Mouse (Mus musculus) layer of hippocampus, adult 9-11 months (tissue): Measurements from ENCODE around the gene Ak8.

Experiments
- DNase-seq: peaks from one replicate; pipeline ENCODE4 v3.0.0; 2022

Gene Ak8

GRCm38 (mm10) chr2:28737112-28737511 lies 37.1 kb downstream of the Ak8 start:
- DNase-seq = no peak

DNA sequence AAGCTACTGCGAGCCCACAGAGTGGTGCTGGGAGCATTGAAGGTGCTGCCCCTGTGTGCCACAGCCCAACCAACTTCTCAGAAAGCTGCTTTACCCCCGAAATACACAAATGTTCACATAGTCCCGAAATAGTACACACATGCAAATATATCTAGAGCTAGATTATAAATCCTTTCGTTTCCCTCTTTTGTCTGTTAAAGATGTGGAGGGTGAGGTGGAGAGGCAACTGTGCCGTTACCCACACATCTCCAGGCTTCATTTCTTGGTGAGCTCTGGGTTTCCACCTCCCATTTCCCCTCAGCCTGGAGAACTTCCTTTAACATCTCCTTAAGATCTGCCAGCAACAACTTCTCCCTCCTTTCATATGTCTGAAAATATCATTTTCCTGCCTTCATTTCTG lies 40.2 kb downstream of the Ak8 start:
- no peak for DNase-seq

DNA sequence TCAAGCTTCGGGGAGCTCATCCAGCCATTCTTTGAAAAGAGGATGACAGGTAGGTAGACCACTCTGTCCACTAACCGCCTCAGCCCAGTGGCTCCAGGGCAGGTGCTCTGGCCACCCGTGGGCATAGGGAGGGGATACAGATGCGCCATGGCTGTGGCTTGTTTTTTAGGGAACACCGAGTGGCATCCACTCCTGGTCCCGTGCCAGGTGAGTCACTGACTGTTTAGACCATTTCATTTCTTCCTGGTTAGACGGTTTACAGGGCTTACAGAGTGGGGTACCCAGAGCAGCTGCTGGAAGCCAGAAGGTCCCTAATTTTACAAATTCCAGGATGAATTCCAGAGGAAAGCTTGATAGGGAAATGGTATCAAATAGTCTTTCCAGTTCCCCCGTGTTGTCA lies 42.7 kb downstream of the Ak8 start:
- no peak for DNase-seq

DNA sequence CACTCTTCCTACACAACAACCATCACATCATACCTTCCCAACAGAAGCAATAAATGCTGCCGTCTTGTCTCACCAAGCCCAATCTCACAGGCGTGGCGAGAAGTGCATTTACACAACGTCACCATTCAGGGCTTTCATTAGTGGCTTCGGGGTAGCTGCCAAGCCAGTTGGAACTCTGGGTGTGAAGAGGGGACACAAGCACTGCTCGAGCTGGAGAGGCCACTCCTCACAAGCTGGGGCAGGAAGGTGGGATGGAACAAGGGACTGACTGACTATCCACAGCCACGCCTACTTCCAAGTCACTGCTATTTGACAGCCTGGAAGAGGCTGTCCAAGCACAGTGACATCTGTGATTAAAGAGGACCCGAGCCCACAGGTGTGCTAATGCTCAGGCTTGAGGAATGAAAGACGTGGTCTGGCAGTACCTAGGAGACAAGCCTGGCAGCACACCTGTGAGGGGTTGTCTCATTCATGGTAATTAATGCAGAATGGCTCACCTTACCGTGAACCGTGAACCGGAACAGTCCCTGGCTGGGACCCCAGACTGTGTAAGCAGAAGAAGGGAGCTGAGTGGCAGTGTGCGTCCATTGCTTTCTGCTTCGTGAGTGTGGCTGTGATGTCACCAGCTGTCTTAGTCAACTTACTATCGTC lies 46.8 kb downstream of the Ak8 start:
- no peak for DNase-seq

DNA sequence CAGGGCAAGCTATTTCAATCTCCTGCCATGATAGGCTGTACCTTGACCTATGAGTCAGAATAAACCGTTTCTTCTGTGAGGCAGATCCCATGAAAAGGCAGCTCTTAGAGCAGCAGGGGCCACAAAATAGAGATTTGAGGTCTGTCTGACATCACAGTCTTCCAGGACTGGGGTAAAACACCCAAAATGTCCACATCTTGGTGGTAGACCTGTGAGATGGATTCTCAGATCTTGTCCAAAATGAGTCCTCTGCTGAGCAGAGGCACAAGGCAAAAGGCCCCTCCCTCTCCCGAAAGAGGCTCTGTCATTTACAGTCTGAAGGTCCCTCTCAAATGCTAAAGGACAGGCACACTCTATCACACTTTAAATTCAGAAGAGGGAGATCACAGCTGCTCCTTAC lies 47.7 kb downstream of the Ak8 start:
- DNase-seq = no peak

DNA sequence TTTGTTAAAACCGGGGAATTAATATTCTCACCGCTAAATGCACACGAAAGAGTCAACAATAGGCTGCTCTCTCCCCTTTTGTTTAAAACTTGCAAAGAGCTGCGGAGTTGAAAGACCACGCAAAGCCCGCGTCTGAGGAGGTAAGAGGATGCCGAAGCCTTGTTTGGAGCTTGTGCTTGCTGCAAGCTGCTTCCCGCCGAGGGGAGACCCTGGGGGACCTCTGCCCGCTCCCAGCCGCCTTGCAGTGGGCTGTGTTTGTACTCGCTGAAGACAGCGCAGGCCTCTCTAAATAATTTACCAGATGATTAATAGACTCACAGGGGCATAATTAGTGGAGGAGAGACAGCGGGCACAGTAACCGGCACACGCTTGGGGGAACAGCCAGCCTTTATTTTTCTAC lies 51.2 kb downstream of the Ak8 start:
- no peak for DNase-seq

DNA sequence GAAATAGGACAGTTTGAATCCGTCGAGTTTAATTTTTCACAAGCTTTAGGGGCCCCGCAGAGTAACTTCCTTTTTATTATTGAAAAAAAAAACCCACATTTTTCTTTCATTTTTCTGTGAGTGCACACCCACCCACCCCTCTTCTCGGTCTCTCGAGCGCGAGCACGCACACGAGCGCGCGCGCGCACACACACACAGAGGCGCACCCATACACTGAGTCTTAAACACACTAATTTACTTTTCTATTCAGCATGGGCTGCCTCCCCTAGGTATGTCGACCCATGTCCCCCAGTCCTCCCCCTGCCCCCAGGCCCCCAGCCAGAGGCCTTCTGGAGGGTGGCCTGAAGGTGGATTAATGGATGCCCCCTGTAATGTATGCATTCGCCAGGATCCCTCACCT lies 51.7 kb downstream of the Ak8 start:
- DNase-seq = no peak

- no peak for DNase-seq
Observed at GRCm38 (mm10) chr2:28752388-28752787, 52.4 kb downstream of the Ak8 start.

- peak; percentile 66 for DNase-seq
Observed at GRCm38 (mm10) chr2:28755451-28755850, 55.5 kb downstream of the Ak8 start.

- peak; percentile 14 for DNase-seq
Observed at GRCm38 (mm10) chr2:28756201-28756600, 56.2 kb downstream of the Ak8 start.

DNA sequence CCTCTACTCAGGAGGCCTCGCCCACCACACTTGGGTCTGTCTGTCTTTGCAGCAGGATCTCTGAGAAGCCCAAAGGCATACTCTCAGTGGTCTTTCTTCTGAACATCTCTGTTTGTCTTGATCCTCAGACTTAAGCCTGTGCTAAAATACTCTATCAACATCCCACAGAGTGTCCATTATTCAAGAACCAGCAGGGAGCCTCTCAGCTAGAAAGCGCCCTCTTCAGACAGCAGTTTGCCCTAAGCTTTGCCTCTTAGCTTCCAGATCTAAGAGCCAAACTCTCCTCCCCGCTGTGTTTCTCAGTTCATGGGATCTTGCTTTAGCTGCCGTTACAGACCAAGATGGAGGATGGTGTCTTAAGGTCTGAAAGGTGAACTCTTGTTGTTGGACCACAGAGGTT lies 59.5 kb downstream of the Ak8 start:
- DNase-seq = no peak

DNA sequence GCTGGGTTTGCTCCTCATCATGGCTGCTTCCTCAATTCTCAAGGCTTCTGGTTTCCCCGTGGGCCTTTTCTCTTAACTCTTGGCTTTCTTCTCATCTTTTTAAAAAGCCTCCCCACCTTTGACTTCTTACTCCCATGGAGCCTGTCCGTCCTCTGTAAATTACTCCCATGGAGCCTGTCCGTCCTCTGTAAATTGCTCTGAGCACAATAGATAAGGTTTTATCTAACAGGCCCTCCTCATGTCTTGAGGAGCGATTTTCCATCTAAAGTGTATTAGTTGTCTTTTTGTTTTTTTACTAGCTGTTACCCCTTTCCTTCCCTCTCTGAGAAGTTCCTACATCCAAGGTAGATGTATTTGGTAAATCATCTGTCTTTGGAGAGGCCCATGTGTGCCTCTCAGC lies 66.6 kb downstream of the Ak8 start:
- DNase-seq = no peak

DNA sequence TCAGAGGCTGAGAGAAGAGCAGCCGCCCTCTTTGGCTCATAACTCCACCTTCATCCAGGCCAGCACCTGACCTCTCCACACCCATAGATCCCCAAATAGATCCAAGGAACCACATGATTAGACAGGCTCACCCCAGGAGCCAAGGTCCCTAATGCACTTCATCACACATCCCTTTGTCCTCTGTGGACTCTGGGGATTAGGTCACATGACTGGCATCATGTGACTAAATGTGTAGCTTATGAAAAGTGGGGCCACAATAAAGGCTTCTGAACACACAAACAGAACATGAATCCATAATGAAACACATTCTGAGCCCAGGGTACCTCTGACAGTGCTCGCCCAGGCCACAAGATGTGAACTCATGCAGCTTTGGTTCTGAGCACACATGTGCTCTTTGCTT lies 67.1 kb downstream of the Ak8 start:
- no peak for DNase-seq

GRCm38 (mm10) chr2:28770697-28771096 lies 70.7 kb downstream of the Ak8 start:
- DNase-seq = no peak

DNA sequence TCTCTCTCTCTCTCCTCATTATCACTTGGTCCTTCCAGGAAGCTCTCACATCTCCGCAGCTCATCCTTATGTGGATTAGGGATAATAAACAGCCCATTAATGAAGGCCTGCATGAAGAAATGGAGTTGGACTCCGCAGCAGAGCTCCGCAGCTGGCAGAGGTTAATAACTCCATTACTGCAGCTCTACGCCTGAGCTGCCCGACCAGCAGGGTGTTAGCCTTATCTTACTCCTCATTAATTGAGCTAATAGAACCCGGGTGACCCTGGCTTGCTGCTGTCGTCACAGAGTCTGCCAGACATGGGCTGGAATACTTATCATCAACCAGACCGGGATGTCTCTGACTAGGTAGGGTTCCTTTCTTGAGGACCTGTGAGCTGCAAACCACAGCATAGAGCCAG lies 74.1 kb downstream of the Ak8 start:
- no peak for DNase-seq

DNA sequence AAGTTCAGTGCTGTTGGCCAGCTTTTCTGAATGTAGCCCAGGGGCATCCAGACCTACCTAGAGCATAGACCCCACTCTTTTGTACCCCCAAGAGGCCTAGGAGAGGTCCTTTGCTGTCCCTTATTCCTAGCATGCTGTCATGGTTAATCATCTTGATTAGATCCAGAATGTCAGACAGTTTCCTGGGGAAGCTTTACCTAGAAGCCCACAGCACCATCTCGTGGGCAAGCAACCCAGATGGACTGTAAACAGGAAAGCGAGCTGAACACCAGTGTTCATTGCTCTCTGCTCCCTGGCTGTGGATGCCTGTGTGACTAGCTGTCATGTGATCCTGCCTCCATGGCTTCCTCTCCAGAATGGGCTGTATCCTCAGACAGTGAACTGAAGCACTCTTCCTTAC lies 76.8 kb downstream of the Ak8 start:
- DNase-seq = no peak

DNA sequence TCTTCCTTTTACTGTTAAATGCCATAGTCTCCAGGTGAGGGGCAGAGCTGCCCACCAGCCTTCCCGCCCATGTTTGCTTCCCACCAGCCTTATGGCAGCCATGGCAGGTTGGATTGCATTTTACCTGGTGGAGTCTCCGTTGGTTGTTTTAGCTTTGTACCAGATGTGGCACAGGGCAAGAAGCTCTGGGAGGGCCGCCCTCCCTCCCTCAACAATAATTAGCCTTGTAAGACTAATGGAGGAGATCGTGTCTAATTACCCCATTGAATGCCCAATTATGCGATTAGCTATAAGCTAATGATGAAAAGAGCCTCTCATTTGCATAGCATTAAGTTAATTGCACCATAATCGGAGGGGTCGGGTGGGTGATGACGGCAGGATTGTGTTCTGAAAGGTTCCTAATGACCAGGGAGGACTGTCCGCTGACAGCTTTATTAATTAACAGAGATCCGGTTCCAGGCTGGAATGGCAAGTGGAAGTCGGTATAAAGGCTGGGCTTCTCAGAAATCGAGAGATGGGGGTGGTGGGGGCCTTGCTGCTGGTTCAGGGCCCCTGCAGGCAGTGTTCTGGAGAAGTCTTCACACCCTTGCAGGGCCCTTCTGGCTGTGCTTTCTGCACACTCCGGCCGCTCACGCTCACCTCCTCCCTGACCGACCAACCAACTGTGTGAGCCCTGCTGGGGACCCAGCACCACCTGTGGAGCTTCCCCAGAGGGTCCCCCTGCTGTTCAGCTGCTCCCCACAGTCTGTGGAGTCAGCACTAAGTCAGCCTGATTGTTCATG lies 80.2 kb downstream of the Ak8 start:
- no peak for DNase-seq

DNA sequence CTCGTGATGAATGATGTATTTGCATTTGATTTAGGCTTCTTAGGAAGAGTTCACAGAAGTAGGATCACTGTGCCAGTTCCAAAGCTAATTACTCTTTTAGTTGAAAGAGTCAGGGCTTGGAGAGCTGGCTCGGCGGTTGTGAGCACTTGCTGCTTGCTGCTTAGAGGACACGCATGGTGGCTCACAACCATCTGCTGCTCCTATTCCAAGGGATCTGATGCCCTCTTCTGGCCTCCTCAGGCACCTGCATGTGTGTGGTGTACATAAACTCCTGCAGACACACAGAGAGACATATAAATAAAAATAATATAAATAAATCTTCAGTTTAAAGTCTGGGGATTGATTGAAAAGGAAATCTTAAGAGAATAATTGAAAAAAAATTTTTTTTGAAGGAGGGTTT lies 81.3 kb downstream of the Ak8 start:
- DNase-seq = no peak

GRCm38 (mm10) chr2:28786355-28787066 lies 86.5 kb downstream of the Ak8 start:
- DNase-seq = no peak

- DNase-seq = no peak
Observed at GRCm38 (mm10) chr2:28787067-28787619, 87.2 kb downstream of the Ak8 start.

DNA sequence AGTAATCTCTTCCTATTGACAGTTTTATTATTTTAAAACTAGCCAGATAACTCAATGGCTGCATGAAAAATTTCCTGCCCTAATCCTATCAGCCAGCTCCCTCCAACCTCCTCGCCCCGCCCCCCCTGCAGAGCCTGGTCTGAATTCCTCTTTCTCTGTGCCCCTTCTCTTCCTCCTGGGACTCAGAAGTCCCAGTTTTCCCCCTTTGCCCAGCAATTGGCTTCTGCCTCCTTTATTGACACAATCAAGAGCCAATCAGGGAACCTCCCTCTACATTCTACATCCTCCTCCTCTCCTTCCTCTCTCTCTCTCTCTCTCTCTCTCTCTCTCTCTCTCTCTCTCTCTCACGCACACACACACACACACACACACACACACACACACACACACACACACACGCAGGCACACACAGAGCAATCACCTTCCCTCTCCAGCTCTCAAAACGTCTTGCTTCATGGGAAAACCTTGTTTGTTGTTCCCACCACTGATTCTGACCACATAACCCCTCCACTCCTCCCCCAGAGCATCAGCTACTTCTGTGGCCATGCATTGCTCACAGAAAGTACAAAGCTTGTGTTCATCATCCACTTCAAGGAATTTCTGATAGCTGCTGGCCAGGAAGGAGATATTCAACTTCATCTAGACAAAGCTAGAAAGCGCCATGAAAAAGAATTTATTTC lies 93.1 kb downstream of the Ak8 start:
- DNase-seq = peak; percentile 22

- no peak for DNase-seq
Observed at GRCm38 (mm10) chr2:28794623-28795022, 94.7 kb downstream of the Ak8 start.

GRCm38 (mm10) chr2:28796298-28796697 lies 96.3 kb downstream of the Ak8 start:
- no peak for DNase-seq
